Mouse (Mus musculus) embryonic facial prominence, embryonic 15.5 days (tissue): ENCODE results near the gene Txndc2. TPM values are rescaled to one million over a fixed set of nuclear protein-coding genes. Genes with fewer than 3 reads are reported as not detected.

Experiments
- polyA plus RNA-seq: library from polyadenylated mRNA; unstranded; fragments of >200 nt; fragmentation: Nextera tagmentation; extraction: Ambion mirVana; gene quantifications from 2 replicates; pipeline ENCODE4 v1.2.1, GENCODE M21; 2015

Gene Txndc2
- polyA plus RNA-seq, 1 experiment from 2014 or later: 0.15 TPM

Other genes with a start within 250 kb of the Txndc2 start
- gene Tmem232, start 101.4 kb downstream of the Txndc2 start, polyA plus RNA-seq: 2.0 and 2.8 TPM in 2 replicates
- gene Vapa, start 28.6 kb downstream of the Txndc2 start, polyA plus RNA-seq: 187 and 192 TPM in 2 replicates
- 49.8 and 50.9 TPM in 2 replicates for gene Rab31, start 130.6 kb upstream of the Txndc2 start, polyA plus RNA-seq
- 37.2 and 38.0 TPM in 2 replicates for gene Ppp4r1, start 140.4 kb upstream of the Txndc2 start, polyA plus RNA-seq
- 150 and 170 TPM in 2 replicates for gene Ralbp1, start 243.6 kb upstream of the Txndc2 start, polyA plus RNA-seq